Comparison of ENCODE assay signal across 1 mouse cellular context in the genomic region with DNA sequence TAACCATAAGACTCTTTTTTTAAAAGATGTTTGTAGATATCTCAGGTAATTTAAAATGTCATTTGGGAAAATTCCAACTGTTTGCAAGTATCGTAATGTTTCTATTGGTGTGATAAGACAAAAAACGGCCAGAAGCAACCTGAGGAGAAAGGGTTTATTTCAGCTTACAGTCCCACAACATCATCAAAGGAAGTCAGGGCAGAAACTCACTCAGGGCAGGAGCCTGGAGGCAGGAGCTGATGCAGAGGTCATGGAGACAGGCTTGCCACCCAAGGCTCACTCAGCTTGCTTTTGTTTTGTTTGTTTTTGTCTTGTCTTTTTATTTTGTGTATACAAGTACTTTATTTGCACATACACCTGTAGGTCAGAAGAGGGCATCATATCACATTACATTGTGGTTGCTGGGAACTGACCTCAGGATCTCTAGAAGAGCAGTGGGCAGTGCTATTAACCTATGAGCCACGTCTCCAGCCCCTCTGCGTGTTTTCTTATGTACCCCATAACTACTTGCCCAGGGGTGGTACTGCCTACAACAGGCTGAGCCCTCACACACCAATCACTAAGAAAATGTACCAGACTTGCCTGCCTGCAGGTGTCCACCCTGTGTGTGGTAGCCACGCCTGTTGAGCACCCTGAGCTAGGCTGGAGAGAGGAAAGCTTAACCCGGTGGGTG.
TF ChIP-seq lines count a peak whose summit lies in the region.

No protein-coding gene starts in this region.

TF ChIP-seq in myocyte, 11 proteins besides CTCF, POLR2A, EP300 and RAD21 (continued from another document):
- TF ChIP-seq SRF (IDR thresholded peaks at IDR 0.05; ENCODE audit: control insufficient read depth, insufficient read length, low read depth) (no peak), REST (IDR thresholded peaks at IDR 0.05; ENCODE audit: insufficient read depth, insufficient read length) (no peak), MAX (IDR thresholded peaks at IDR 0.05; ENCODE audit: low read depth) (no peak)
